Mouse (Mus musculus): Measurements from ENCODE around the gene Aars2. TPM values are rescaled to one million over a fixed set of nuclear protein-coding genes. Genes with fewer than 3 reads are reported as not detected.

Aars2 gene
- 1 to 10 TPM; 4.6 to 6.7 TPM for total RNA-seq (2023)

DNA sequence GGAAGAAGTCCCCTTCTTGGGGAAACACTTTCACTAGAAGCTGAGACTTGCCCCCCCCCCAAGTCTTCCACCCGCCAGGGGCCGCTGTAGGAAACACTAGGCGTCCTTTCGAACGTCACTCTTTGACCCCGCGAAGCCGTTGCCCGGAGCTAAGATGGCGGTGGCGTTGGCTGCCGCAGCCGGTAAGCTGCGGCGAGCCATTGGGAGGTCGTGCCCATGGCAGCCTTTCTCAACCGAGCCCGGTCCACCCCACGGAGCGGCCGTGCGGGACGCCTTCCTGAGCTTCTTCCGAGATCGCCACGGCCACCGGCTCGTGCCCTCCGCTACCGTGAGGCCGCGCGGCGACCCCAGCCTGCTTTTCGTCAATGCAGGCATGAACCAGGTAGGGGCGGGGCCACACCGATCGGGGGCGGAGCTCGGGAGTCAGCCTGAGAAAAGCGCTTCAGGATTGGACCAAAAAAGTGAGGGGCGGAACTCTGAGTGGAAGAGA is at the start of gene Aars2:
Aars2 (plus strand) TSS at position 142 of the 490 bp plus-strand sequence.

DNA sequence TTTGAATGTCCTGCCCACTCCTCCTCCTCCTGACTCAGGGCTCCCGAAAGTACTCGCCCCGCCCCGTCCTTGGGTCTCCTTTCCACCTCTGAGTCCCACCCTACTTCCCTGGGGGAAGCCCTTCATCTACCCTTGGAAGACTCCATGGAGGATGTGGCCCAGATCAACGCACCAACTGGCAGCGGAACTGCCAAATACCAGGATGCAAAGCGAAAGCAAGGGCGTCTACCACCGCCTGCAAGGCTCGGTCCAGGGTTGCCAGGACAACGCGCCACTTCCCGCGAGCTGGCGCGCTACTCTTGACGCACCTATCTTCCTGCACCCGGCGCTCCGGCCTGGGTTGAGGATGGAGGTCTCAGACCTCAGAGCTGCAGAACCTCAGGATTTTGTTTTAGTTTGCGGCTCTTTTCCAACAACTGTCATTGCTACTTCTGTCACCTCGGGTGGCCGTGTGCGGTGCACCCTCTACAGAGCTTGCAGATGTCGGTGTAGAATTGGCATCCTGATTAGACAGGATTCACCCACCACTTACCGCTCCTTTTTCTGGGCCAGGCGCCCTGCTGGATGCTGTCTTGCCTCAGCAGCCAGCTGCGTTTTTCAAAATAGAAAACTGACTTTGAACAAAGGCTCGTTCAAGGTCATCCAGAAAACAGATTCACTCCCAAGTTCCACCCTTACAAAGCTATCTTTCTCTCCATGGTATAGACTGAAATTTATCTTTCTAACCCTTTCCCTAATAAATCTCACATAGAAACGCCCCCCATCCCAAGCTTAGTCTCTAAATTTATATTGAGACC is 31.8 kb upstream of the Aars2 start, which contains the start of gene Spats1:
Spats1 (minus strand) TSS at position 747 of the 797 bp plus-strand sequence.

DNA sequence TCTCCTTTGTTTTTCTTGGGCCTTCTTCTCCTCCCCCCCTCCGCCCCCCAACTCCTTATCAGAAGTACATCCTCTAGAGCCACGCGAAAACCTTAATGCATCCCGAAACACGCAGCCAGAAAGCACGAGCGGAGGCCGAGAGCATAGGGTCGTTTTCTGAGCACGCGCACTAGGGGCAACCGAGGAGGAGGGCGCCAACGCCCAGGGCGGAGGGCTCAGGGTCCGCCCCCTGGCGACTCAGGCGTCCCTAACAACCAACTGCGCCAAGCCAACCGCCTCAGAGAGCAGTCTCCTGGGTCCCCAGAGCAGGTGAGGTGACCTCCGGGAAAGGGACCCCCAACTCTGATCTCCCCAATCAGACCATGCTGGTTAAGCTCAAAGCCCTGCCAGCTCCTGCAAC is 16.6 kb downstream of the Aars2 start, which contains the start of gene Tcte1:
Tcte1 (plus strand) TSS at position 172 of the 400 bp plus-strand sequence.

GRCm38 (mm10) chr17:45549617-45550181 is 43.1 kb downstream of the Aars2 start, which contains the start of gene Tmem151b:
Tmem151b (minus strand) TSS chr17:45549677.

DNA sequence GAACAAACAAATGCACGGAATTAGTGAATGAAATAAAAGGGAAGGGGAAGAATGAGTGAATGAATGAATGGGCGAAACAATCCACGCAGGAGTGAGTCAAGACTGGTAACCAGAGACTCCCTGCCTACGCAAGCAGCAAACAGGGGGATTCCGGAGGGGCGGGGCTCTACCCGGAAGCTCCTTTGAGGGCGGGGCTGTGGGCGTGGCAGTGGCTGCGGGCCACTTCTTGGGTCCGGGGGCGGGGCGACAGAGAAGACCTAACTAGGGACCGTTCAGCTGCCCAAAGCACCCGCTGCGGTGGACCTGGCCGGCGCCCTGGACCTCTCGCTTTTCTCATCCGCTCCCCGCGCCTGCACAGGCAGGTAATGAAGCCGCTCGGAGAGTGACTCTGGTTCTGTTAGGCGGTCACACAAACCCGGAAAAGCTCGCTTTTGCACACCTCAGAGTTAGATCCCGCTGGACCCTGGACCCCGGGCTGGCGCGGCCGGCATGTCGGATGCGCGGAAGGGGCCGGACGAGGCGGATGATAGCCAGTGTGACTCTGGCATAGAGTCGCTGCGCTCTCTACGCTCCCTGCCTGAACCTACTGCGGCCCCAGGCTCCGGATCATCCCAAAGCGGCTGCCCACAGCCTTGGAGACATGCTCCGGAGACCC is 48.9 kb downstream of the Aars2 start, which contains the start of gene Nfkbie:
Nfkbie (plus strand) TSS at position 252 of the 655 bp plus-strand sequence.

GRCm38 (mm10) chr17:45563655-45564530 is 57.3 kb downstream of the Aars2 start, which contains the start of gene Slc35b2:
Slc35b2 (plus strand) TSS chr17:45563874.

Other genes starting within 250 kb of the Aars2 start
- gene Cdc5l, start 73.1 kb upstream of the Aars2 start, total RNA-seq (2023) = 10 to 100 TPM; 53.5 to 61.6 TPM
- not detected for gene Spats1, start 31.4 kb upstream of the Aars2 start, total RNA-seq (2023)
- not detected for gene Tcte1, start 16.6 kb downstream of the Aars2 start, total RNA-seq (2023)
- gene Tmem151b, start 42.8 kb downstream of the Aars2 start, total RNA-seq (2023) = not detected
- 10 to 100 TPM; 34.6 to 36.3 TPM for gene Nfkbie, start 48.9 kb downstream of the Aars2 start, total RNA-seq (2023)
- 10 to 100 TPM; 35.4 to 35.6 TPM for gene Slc35b2, start 57.0 kb downstream of the Aars2 start, total RNA-seq (2023)
- 100 to 1,000 TPM; 550 to 621 TPM for gene Hsp90ab1, start 66.4 kb downstream of the Aars2 start, total RNA-seq (2023)
- gene Slc29a1, start 92.8 kb downstream of the Aars2 start, total RNA-seq (2023) = 10 to 100 TPM; 42.5 to 43.4 TPM
- gene Mymx, start 95.3 kb downstream of the Aars2 start, total RNA-seq (2023) = not detected
- gene Capn11, start 152.5 kb downstream of the Aars2 start, total RNA-seq (2023) = under 1 TPM; 0.42 to 0.60 TPM
- 10 to 100 TPM; 38.4 to 39.9 TPM for gene Mrpl14, start 179.5 kb downstream of the Aars2 start, total RNA-seq (2023)
- gene Tmem63b, start 180.1 kb downstream of the Aars2 start, total RNA-seq (2023) = 10 to 100 TPM; 24.5 to 25.3 TPM
- gene 1600014C23Rik, start 227.0 kb downstream of the Aars2 start, total RNA-seq (2023) = not detected